13 mouse cellular contexts compared by ENCODE assay signal in the genomic region with DNA sequence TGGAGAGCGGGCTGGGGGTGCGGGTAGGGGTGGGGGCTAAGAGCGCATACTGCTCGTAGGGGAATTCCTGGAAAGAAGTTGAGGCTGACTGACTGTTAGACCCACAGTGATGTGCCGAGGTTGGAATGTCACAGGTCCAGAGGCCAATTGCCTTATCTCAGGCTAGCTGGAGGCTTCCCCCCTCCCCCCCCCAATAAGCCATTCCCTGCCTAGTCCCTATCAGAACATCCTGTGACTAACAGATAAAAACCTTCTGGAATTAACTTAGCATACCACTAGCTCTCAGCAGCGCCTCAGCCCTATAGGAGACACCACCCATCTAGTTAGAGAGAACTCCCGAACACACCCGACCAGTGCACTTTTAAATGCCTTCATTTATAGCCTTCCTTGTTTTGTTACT. TPM values are rescaled to one million over a fixed set of nuclear protein-coding genes. Genes with fewer than 3 reads are reported as not detected.
A peak's percentile ranks its signal among the peaks of the same experiment; 100 is the strongest.
DNase-seq lines count a peak whose midpoint lies in the region; ATAC-seq lines count a peak whose summit lies in the region.
"Had no signal": no experiment of that assay in that cellular context is flagged by ENCODE, and none has a peak within 500 bp of the region (broad histone marks: within the 10 kb centered on the region; RNA-seq: fewer than 3 reads in every experiment).

No protein-coding gene starts in this region.

- no peak for ATAC-seq in erythroblast, adult 5-6 weeks (replicated peaks; ENCODE audit: low FRiP score, poor library complexity, severe bottlenecking)
- ATAC-seq in lung, embryonic 15.5 days (ENCODE audit: borderline replicate concordance, extremely low read depth, low FRiP score, low TSS enrichment), result peak; percentile 39; the same call in 1 of the 2 replicates
- peak; percentile 92 for ATAC-seq in liver, embryonic 11.5 days (replicated peaks; ENCODE audit: low FRiP score)
- ATAC-seq in midbrain, embryonic 13.5 days, result no peak
- no peak for ATAC-seq in monocyte, adult 5-6 weeks (replicated peaks; ENCODE audit: insufficient number of reproducible peaks, low FRiP score, low TSS enrichment, poor library complexity, severe bottlenecking)
- ATAC-seq: forebrain, embryonic 14.5 days had no signal

- H3K27ac ChIP-seq in lung, embryonic 15.5 days, result no peak overlapping the region
- H3K27ac ChIP-seq in liver, embryonic 11.5 days (ENCODE audit: low read depth, low read length), result peak overlapping the region; percentile 64; the same call in 1 of the 2 replicates
- no peak overlapping the region for H3K27ac ChIP-seq in midbrain, embryonic 13.5 days
- H3K27ac ChIP-seq: midbrain, embryonic 10.5 days had no signal

- H3K4me3 ChIP-seq in erythroblast, embryonic 14.5 days (replicated peaks), result peak overlapping the region; percentile 28
- H3K4me3 ChIP-seq in lung, embryonic 15.5 days, result no peak overlapping the region
- no peak overlapping the region for H3K4me3 ChIP-seq in liver, embryonic 11.5 days (ENCODE audit: low read depth, low read length)
- H3K4me3 ChIP-seq in midbrain, embryonic 13.5 days (replicated peaks), result no peak overlapping the region
- H3K4me3 ChIP-seq: midbrain, embryonic 10.5 days had no signal

- peaks cover 10% of the 10 kb centered on the region for H3K36me3 ChIP-seq in erythroblast, embryonic 14.5 days (ENCODE audit: control insufficient read depth)
- H3K36me3 ChIP-seq in lung, embryonic 15.5 days, result no peaks in the 10 kb centered on the region
- no peaks in the 10 kb centered on the region for H3K36me3 ChIP-seq in liver, embryonic 11.5 days (ENCODE audit: control insufficient read depth, insufficient read depth, low read length)
- peaks cover 28% of the 10 kb centered on the region for H3K36me3 ChIP-seq in midbrain, embryonic 13.5 days
- H3K36me3 ChIP-seq: midbrain, embryonic 10.5 days had no signal

- no peaks in the 10 kb centered on the region for H3K9me3 ChIP-seq in erythroblast, embryonic 14.5 days (ENCODE audit: control insufficient read depth, low read length)
- H3K9me3 ChIP-seq in lung, embryonic 15.5 days, result no peaks in the 10 kb centered on the region
- H3K9me3 ChIP-seq in liver, embryonic 11.5 days (ENCODE audit: control insufficient read depth, low read length), result no peaks in the 10 kb centered on the region
- H3K9me3 ChIP-seq in midbrain, embryonic 13.5 days, result no peaks in the 10 kb centered on the region
- H3K9me3 ChIP-seq: midbrain, embryonic 10.5 days had no signal

- no peak overlapping the region for H3K4me2 ChIP-seq in lung, embryonic 15.5 days
- peak overlapping the region; percentile 46 for H3K4me2 ChIP-seq in liver, embryonic 11.5 days
- H3K4me2 ChIP-seq in midbrain, embryonic 13.5 days (replicated peaks), result no peak overlapping the region

- H3K4me1 ChIP-seq in erythroblast, embryonic 14.5 days (ENCODE audit: control insufficient read depth), result peaks cover 68% of the 10 kb centered on the region
- peaks cover 23% of the 10 kb centered on the region for H3K4me1 ChIP-seq in lung, embryonic 15.5 days
- H3K4me1 ChIP-seq in liver, embryonic 11.5 days (replicated peaks; ENCODE audit: control insufficient read depth, insufficient read depth, low read length), result peaks cover 52% of the 10 kb centered on the region
- no peaks in the 10 kb centered on the region for H3K4me1 ChIP-seq in midbrain, embryonic 13.5 days (replicated peaks)

- H3K9ac ChIP-seq in lung, embryonic 15.5 days, result no peak overlapping the region
- peak overlapping the region; percentile 35; the same call in 1 of the 2 replicates for H3K9ac ChIP-seq in liver, embryonic 11.5 days (ENCODE audit: low read depth, low read length)
- no peak overlapping the region for H3K9ac ChIP-seq in midbrain, embryonic 13.5 days (replicated peaks)

- H3K27me3 ChIP-seq in erythroblast, embryonic 14.5 days (ENCODE audit: control insufficient read depth), result no peaks in the 10 kb centered on the region; the same call in 1 of the 2 replicates
- H3K27me3 ChIP-seq in lung, embryonic 15.5 days, result peaks cover 29% of the 10 kb centered on the region; the same call in 1 of the 2 replicates
- H3K27me3 ChIP-seq in liver, embryonic 11.5 days (replicated peaks; ENCODE audit: control insufficient read depth, insufficient read depth, low read length), result no peaks in the 10 kb centered on the region
- H3K27me3 ChIP-seq in midbrain, embryonic 13.5 days, result no peaks in the 10 kb centered on the region

- DNase-seq in lung, postnatal 14 days, result no peak
- no peak for DNase-seq in liver, embryonic 11.5 days (ENCODE audit: low spot score)
- DNase-seq in adrenal gland, postnatal 25 days, result no peak
- DNase-seq: embryo, embryonic 11 days; kidney, postnatal 10 days; thymus, postnatal 25 days had no signal

- 47% methylated on average over 8 of the region's 8 CpGs for WGBS in lung, embryonic 15.5 days
- 21% methylated on average over 8 of the region's 8 CpGs for whole genome bisulfite sequencing in liver, embryonic 11.5 days
- 86% methylated on average over 8 of the region's 8 CpGs for WGBS in midbrain, embryonic 13.5 days

RNA-seq across cellular contexts. Expression of a gene that starts 31.9 kb away (rescaled TPM):
- polyA plus RNA-seq in erythroblast, embryonic 14.5 days (2012), result 0.04 and 0.12 TPM in 2 replicates
- 8.5 and 15.3 TPM in 2 replicates for total RNA-seq in erythroblast, adult 5-6 weeks (2015; ENCODE audit: low replicate concordance)
- total RNA-seq in erythroblast, adult 5-6 weeks (2017; ENCODE audit: low replicate concordance), result 8.1 and 11.1 TPM in 2 replicates
- 25.4 and 26.4 TPM in 2 replicates for polyA plus RNA-seq in lung, embryonic 15.5 days (2015; fragmentation: Nextera tagmentation; extraction: Ambion mirVana)
- polyA plus RNA-seq in liver, embryonic 11.5 days (2014; fragmentation: Nextera tagmentation; extraction: Ambion mirVana), result 15.0 and 17.3 TPM in 2 replicates
- 112 and 134 TPM in 2 replicates for total RNA-seq in adrenal gland, postnatal 25 days (2021)
- 111 and 116 TPM in 2 replicates for polyA plus RNA-seq in midbrain, embryonic 13.5 days (2015; fragmentation: Nextera tagmentation; extraction: Ambion mirVana)
- 37.1 to 51.1 TPM (median 40.7 TPM) in 3 replicates for total RNA-seq in monocyte, adult 5-6 weeks (2017)

Comparison
In these comparisons a context has a peak if more than half of its experiments do, and no peak if none do; other contexts are left out.
1. ATAC-seq: peak in lung, embryonic 15.5 days (single experiment) and liver, embryonic 11.5 days (single experiment); none in erythroblast, adult 5-6 weeks (single experiment), midbrain, embryonic 13.5 days (single experiment) and monocyte, adult 5-6 weeks (single experiment).
2. RNA of a gene that starts 31.9 kb away (polyA plus RNA-seq): 111 to 116 TPM in midbrain, embryonic 13.5 days, 25.4 to 26.4 TPM in lung, embryonic 15.5 days and 15.0 to 17.3 TPM in liver, embryonic 11.5 days; 0.04 to 0.12 TPM in erythroblast, embryonic 14.5 days; every median in the first group is over 10 times any median in the second.